Mouse (Mus musculus): Measurements from ENCODE around the gene Ubash3a. TPM values are rescaled to one million over a fixed set of nuclear protein-coding genes. Genes with fewer than 3 reads are reported as not detected.
A peak's percentile ranks its signal among the peaks of the same experiment; 100 is the strongest.

Ubash3a gene
- polyA plus RNA-seq, 1 experiment from 2014 or later: 0.17 TPM

GRCm38 (mm10) chr17:31247144-31247543 lies 39.5 kb downstream of the Ubash3a start:
- Histone ChIP-seq H3K27ac (ENCODE audit: low read depth, low read length) (no peak overlapping the region), H3K36me3 (ENCODE audit: control insufficient read depth, insufficient read depth, low read length) (no peaks in the 10 kb centered on the region), H3K9me3 (ENCODE audit: control insufficient read depth, low read length) (no peaks in the 10 kb centered on the region), H3K4me3 (ENCODE audit: low read depth, low read length) (no peak overlapping the region), H3K9ac (ENCODE audit: low read depth, low read length) (no peak overlapping the region), H3K4me2 (replicated peaks; ENCODE audit: low read depth, low read length) (no peak overlapping the region), H3K4me1 (replicated peaks; ENCODE audit: control insufficient read depth, insufficient read depth, low read length) (no peaks in the 10 kb centered on the region), H3K27me3 (ENCODE audit: control insufficient read depth, insufficient read depth, low read length) (no peaks in the 10 kb centered on the region)
- WGBS: 32% methylated on average over 5 of the region's 5 CpGs
- DNase-seq (ENCODE audit: low spot score): no peak
- ATAC-seq (ENCODE audit: low FRiP score): no peak

GRCm38 (mm10) chr17:31253951-31254350 lies 46.3 kb downstream of the Ubash3a start:
- no peak for ATAC-seq (ENCODE audit: low FRiP score)
- no peak overlapping the region for H3K27ac ChIP-seq (ENCODE audit: low read depth, low read length)
- DNase-seq (ENCODE audit: low spot score): no peak
- WGBS: 67% methylated on average over 5 of the region's 5 CpGs
- H3K4me3 ChIP-seq (ENCODE audit: low read depth, low read length): no peak overlapping the region
- no peak overlapping the region for H3K4me2 ChIP-seq (replicated peaks; ENCODE audit: low read depth, low read length)
- no peaks in the 10 kb centered on the region for H3K9me3 ChIP-seq (ENCODE audit: control insufficient read depth, low read length)
- H3K27me3 ChIP-seq (ENCODE audit: control insufficient read depth, insufficient read depth, low read length): no peaks in the 10 kb centered on the region
- no peaks in the 10 kb centered on the region for H3K36me3 ChIP-seq (ENCODE audit: control insufficient read depth, insufficient read depth, low read length)
- no peak overlapping the region for H3K9ac ChIP-seq (ENCODE audit: low read depth, low read length)
- H3K4me1 ChIP-seq (replicated peaks; ENCODE audit: control insufficient read depth, insufficient read depth, low read length): no peaks in the 10 kb centered on the region

GRCm38 (mm10) chr17:31254463-31254931 lies 46.8 kb downstream of the Ubash3a start:
- H3K27ac ChIP-seq (ENCODE audit: low read depth, low read length): no peak overlapping the region
- 9% methylated on average over 9 of the region's 9 CpGs for WGBS
- DNase-seq (ENCODE audit: low spot score): peak; percentile 80

GRCm38 (mm10) chr17:31257149-31257548 lies 49.5 kb downstream of the Ubash3a start:
- WGBS: 89% methylated on average over 1 of the region's 1 CpGs
- Histone ChIP-seq H3K27me3 (ENCODE audit: control insufficient read depth, insufficient read depth, low read length) (no peaks in the 10 kb centered on the region), H3K27ac (ENCODE audit: low read depth, low read length) (no peak overlapping the region), H3K36me3 (ENCODE audit: control insufficient read depth, insufficient read depth, low read length) (no peaks in the 10 kb centered on the region), H3K4me1 (replicated peaks; ENCODE audit: control insufficient read depth, insufficient read depth, low read length) (no peaks in the 10 kb centered on the region), H3K4me2 (replicated peaks; ENCODE audit: low read depth, low read length) (no peak overlapping the region), H3K9me3 (ENCODE audit: control insufficient read depth, low read length) (no peaks in the 10 kb centered on the region), H3K4me3 (ENCODE audit: low read depth, low read length) (no peak overlapping the region), H3K9ac (ENCODE audit: low read depth, low read length) (no peak overlapping the region)
- ATAC-seq (ENCODE audit: low FRiP score) (no peak), DNase-seq (ENCODE audit: low spot score) (no peak)

More at GRCm38 (mm10) chr17:31254463-31254931, 46.8 kb downstream of the Ubash3a start:
- Histone ChIP-seq H3K4me3 (ENCODE audit: low read depth, low read length) (no peak overlapping the region), H3K9me3 (ENCODE audit: control insufficient read depth, low read length) (no peaks in the 10 kb centered on the region), H3K36me3 (ENCODE audit: control insufficient read depth, insufficient read depth, low read length) (no peaks in the 10 kb centered on the region), H3K4me2 (replicated peaks; ENCODE audit: low read depth, low read length) (no peak overlapping the region), H3K27me3 (ENCODE audit: control insufficient read depth, insufficient read depth, low read length) (no peaks in the 10 kb centered on the region), H3K4me1 (replicated peaks; ENCODE audit: control insufficient read depth, insufficient read depth, low read length) (no peaks in the 10 kb centered on the region), H3K9ac (ENCODE audit: low read depth, low read length) (no peak overlapping the region)
- ATAC-seq (ENCODE audit: low FRiP score): peak; percentile 54; the same call in 1 of the 2 replicates

GRCm38 (mm10) chr17:31257898-31258297 lies 50.2 kb downstream of the Ubash3a start:
- Histone ChIP-seq H3K27me3 (ENCODE audit: control insufficient read depth, insufficient read depth, low read length) (no peaks in the 10 kb centered on the region), H3K4me3 (ENCODE audit: low read depth, low read length) (no peak overlapping the region), H3K9me3 (ENCODE audit: control insufficient read depth, low read length) (no peaks in the 10 kb centered on the region), H3K4me1 (replicated peaks; ENCODE audit: control insufficient read depth, insufficient read depth, low read length) (no peaks in the 10 kb centered on the region), H3K9ac (ENCODE audit: low read depth, low read length) (no peak overlapping the region), H3K4me2 (replicated peaks; ENCODE audit: low read depth, low read length) (no peak overlapping the region), H3K27ac (ENCODE audit: low read depth, low read length) (no peak overlapping the region), H3K36me3 (ENCODE audit: control insufficient read depth, insufficient read depth, low read length) (no peaks in the 10 kb centered on the region)
- ATAC-seq (ENCODE audit: low FRiP score) (no peak), DNase-seq (ENCODE audit: low spot score) (no peak)
- WGBS: 92% methylated on average over 12 of the region's 12 CpGs

GRCm38 (mm10) chr17:31258310-31258865 lies 50.7 kb downstream of the Ubash3a start:
- Histone ChIP-seq H3K4me1 (replicated peaks; ENCODE audit: control insufficient read depth, insufficient read depth, low read length) (no peaks in the 10 kb centered on the region), H3K9ac (ENCODE audit: low read depth, low read length) (no peak overlapping the region), H3K36me3 (ENCODE audit: control insufficient read depth, insufficient read depth, low read length) (no peaks in the 10 kb centered on the region), H3K9me3 (ENCODE audit: control insufficient read depth, low read length) (no peaks in the 10 kb centered on the region), H3K4me3 (ENCODE audit: low read depth, low read length) (no peak overlapping the region), H3K27me3 (ENCODE audit: control insufficient read depth, insufficient read depth, low read length) (no peaks in the 10 kb centered on the region), H3K27ac (ENCODE audit: low read depth, low read length) (no peak overlapping the region), H3K4me2 (replicated peaks; ENCODE audit: low read depth, low read length) (no peak overlapping the region)
- no peak for DNase-seq (ENCODE audit: low spot score)
- ATAC-seq (ENCODE audit: low FRiP score): no peak
- 79% methylated on average over 9 of the region's 9 CpGs for WGBS

- DNase-seq (ENCODE audit: low spot score) (no peak), ATAC-seq (ENCODE audit: low FRiP score) (no peak)
- Histone ChIP-seq H3K9me3 (ENCODE audit: control insufficient read depth, low read length) (no peaks in the 10 kb centered on the region), H3K27ac (ENCODE audit: low read depth, low read length) (no peak overlapping the region), H3K36me3 (ENCODE audit: control insufficient read depth, insufficient read depth, low read length) (no peaks in the 10 kb centered on the region), H3K27me3 (ENCODE audit: control insufficient read depth, insufficient read depth, low read length) (no peaks in the 10 kb centered on the region), H3K9ac (ENCODE audit: low read depth, low read length) (no peak overlapping the region), H3K4me1 (replicated peaks; ENCODE audit: control insufficient read depth, insufficient read depth, low read length) (no peaks in the 10 kb centered on the region), H3K4me3 (ENCODE audit: low read depth, low read length) (no peak overlapping the region), H3K4me2 (replicated peaks; ENCODE audit: low read depth, low read length) (no peak overlapping the region)
- WGBS: 77% methylated on average over 4 of the region's 4 CpGs
These were observed 51.5 kb downstream of the Ubash3a start for GRCm38 (mm10) chr17:31259145-31259544.

- Histone ChIP-seq H3K4me1 (replicated peaks; ENCODE audit: control insufficient read depth, insufficient read depth, low read length) (no peaks in the 10 kb centered on the region), H3K4me3 (ENCODE audit: low read depth, low read length) (no peak overlapping the region), H3K36me3 (ENCODE audit: control insufficient read depth, insufficient read depth, low read length) (no peaks in the 10 kb centered on the region), H3K9ac (ENCODE audit: low read depth, low read length) (no peak overlapping the region), H3K4me2 (replicated peaks; ENCODE audit: low read depth, low read length) (no peak overlapping the region), H3K9me3 (ENCODE audit: control insufficient read depth, low read length) (no peaks in the 10 kb centered on the region), H3K27ac (ENCODE audit: low read depth, low read length) (no peak overlapping the region), H3K27me3 (ENCODE audit: control insufficient read depth, insufficient read depth, low read length) (no peaks in the 10 kb centered on the region)
- ATAC-seq (ENCODE audit: low FRiP score): no peak
- DNase-seq (ENCODE audit: low spot score): no peak
- 76% methylated on average over 4 of the region's 4 CpGs for WGBS
These were observed 52.2 kb downstream of the Ubash3a start for GRCm38 (mm10) chr17:31259825-31260224.

GRCm38 (mm10) chr17:31260430-31260829 lies 52.8 kb downstream of the Ubash3a start:
- no peak for ATAC-seq (ENCODE audit: low FRiP score)
- WGBS: 92% methylated on average over 7 of the region's 7 CpGs

More at GRCm38 (mm10) chr17:31260430-31260829, 52.8 kb downstream of the Ubash3a start:
- Histone ChIP-seq H3K27me3 (ENCODE audit: control insufficient read depth, insufficient read depth, low read length) (no peaks in the 10 kb centered on the region), H3K36me3 (ENCODE audit: control insufficient read depth, insufficient read depth, low read length) (no peaks in the 10 kb centered on the region), H3K27ac (ENCODE audit: low read depth, low read length) (no peak overlapping the region), H3K4me3 (ENCODE audit: low read depth, low read length) (no peak overlapping the region), H3K4me2 (replicated peaks; ENCODE audit: low read depth, low read length) (no peak overlapping the region), H3K9me3 (ENCODE audit: control insufficient read depth, low read length) (no peaks in the 10 kb centered on the region), H3K9ac (ENCODE audit: low read depth, low read length) (no peak overlapping the region), H3K4me1 (replicated peaks; ENCODE audit: control insufficient read depth, insufficient read depth, low read length) (no peaks in the 10 kb centered on the region)
- DNase-seq (ENCODE audit: low spot score): no peak
